Mouse (Mus musculus) liver, embryonic 14.5 days (tissue): Measurements from ENCODE around the gene Cd9.

ENCODE experiments used
- CTCF ChIP-seq: IDR thresholded peaks from 2 replicates; pipeline ENCODE4 v1.5.1; 2016; ENCODE audit warnings: antibody characterized with exemption, low read depth, control low read depth
- EP300 ChIP-seq: IDR thresholded peaks from 2 replicates; pipeline ENCODE4 v1.6.1; 2016; ENCODE audit warnings: antibody characterized with exemption, low read depth

- TF ChIP-seq EP300 (no peak), CTCF (no peak)
Measured at GRCm38 (mm10) chr6:125495361-125495760, 770 bp upstream of the Cd9 start.
